Mouse (Mus musculus): ENCODE results near the gene P2ry6. TPM values are rescaled to one million over a fixed set of nuclear protein-coding genes. Genes with fewer than 3 reads are reported as not detected.

P2ry6 gene
- polyA plus RNA-seq, 1 experiment from 2014 or later = 3.9 TPM

DNA sequence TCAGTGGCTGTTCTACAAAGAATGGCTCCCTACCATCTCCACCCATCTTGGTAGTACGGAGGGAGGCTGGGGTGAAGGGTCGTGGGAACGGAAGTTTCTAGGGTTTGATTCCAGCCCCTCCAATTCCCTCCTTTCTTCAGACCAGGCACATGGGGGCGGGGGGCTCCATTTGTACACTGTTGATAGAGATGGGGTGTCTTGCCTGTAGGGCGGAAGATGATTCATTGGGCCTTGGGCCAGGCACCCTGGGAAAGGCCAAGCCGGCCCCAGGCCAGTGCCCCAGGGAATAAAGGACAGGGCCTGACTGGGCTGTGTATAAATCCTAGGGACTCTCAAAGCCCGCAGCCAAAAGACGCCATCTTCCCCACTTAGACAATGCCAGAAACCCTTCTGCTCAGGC is 66.4 kb downstream of the P2ry6 start:
- no peaks in the 10 kb centered on the region for H3K27me3 ChIP-seq
- 0 out of 2 replicates have a peak, but pooled peaks have one; percentile 20 for ATAC-seq (ENCODE audit: low read depth)
- no peak overlapping the region for H3K4me2 ChIP-seq
- peak overlapping the region; percentile 23; the same call in 1 of the 2 replicates for H3K27ac ChIP-seq (replicated peaks)
- H3K9me3 ChIP-seq = no peaks in the 10 kb centered on the region
- peaks cover 34% of the 10 kb centered on the region for H3K4me1 ChIP-seq (replicated peaks)
- 71% methylated on average over 8 of the region's 8 CpGs for WGBS
- H3K36me3 ChIP-seq = no peaks in the 10 kb centered on the region
- H3K9ac ChIP-seq = no peak overlapping the region
- H3K4me3 ChIP-seq = no peak overlapping the region

DNA sequence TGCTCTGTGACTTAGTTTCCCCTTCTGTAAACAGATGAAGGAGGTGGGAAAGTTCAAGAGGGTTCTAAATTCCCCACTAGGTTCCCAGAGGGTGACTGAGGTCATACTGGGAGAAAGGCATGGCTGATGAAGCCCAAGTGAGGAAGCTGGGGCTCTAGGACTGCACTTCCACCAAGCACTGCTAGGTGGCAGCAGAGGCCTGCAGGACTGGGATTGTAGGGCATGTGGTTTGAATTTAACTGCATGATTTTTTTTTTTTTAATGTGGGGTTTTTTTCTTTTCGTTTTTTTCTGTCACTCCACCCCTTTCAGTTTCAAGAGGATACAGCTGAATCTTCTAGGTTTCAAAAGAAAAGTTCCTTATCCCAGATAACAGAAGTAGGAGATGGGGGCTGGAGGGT is 67.2 kb downstream of the P2ry6 start:
- Histone ChIP-seq H3K4me1 (replicated peaks) (peaks cover 26% of the 10 kb centered on the region), H3K9me3 (no peaks in the 10 kb centered on the region), H3K9ac (no peak overlapping the region), H3K4me2 (no peak overlapping the region), H3K27me3 (no peaks in the 10 kb centered on the region), H3K36me3 (no peaks in the 10 kb centered on the region), H3K27ac (replicated peaks) (peak overlapping the region; percentile 23; the same call in 1 of the 2 replicates), H3K4me3 (no peak overlapping the region)
- ATAC-seq (ENCODE audit: low read depth) = no peak
- WGBS = 0% methylated on average over 1 of the region's 1 CpGs

DNA sequence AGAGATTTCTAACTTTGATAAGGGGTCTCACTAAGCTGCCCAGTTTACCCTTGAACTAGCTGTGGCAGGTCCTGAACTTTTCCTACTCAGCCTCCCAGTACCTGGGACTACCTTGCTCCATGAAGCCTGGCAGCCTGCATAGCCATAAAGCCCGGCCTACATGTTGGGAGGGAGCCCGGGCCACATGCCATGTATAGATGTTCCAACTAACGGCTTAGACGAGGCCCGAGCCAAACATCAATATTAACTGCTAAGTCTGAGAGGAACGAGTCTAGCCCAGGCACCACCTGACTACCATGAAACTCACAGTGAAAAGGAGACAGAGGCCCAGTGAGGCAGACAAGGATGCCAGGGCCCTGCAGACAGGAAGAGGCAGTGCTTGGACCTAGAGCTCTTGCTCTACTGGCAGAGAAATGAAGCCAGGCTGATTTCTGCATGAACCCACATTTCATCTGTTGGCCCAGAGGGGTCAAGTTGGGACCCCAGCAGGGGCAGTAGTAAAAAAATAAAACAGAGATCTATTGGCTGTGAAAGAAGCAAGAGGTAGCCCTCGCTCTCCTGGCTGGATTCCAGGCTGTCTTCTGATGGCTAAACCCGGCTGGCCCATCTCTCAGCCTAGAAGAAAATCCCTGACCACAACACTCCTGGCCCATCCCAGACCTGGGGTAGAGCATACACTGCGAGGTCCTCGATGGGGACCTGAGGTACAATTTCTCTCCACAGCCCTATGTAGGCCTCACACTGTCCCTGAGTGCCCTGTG is 68.2 kb downstream of the P2ry6 start:
- Histone ChIP-seq H3K27ac (replicated peaks) (no peak overlapping the region), H3K36me3 (no peaks in the 10 kb centered on the region), H3K27me3 (no peaks in the 10 kb centered on the region), H3K4me3 (no peak overlapping the region), H3K4me2 (no peak overlapping the region), H3K9ac (no peak overlapping the region), H3K4me1 (replicated peaks) (peaks cover 16% of the 10 kb centered on the region), H3K9me3 (no peaks in the 10 kb centered on the region)
- WGBS = 92% methylated on average over 10 of the region's 10 CpGs
- no peak for ATAC-seq (ENCODE audit: low read depth)

DNA sequence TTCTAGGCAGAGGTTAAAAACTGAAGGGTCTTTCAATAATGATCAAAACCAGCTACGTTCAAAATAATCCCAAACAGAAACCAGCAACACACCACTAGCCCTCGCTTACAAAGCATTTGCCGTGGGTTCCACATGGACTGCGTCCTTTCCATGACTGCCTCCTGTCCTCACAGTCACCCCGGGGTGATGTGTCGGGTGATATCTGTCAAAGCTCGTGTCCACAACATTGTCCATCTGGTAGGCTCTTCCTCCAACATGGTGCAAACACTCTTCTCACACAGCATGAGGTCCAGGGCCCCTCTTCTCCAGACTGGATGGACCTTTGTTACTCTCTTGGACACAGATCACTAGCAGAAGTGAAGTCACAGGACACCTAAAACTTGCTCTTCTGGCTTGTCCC is 69.4 kb downstream of the P2ry6 start:
- H3K27me3 ChIP-seq = no peaks in the 10 kb centered on the region
- H3K27ac ChIP-seq (replicated peaks) = no peak overlapping the region
- H3K36me3 ChIP-seq = no peaks in the 10 kb centered on the region
- no peak overlapping the region for H3K4me3 ChIP-seq
- H3K4me1 ChIP-seq (replicated peaks) = peaks cover 10% of the 10 kb centered on the region; the same call in 1 of the 2 replicates
- H3K9ac ChIP-seq = 0 out of 2 replicates have a peak overlapping the region, but pooled peaks have one; percentile 22
- WGBS = 95% methylated on average over 7 of the region's 7 CpGs
- no peak overlapping the region for H3K4me2 ChIP-seq
- H3K9me3 ChIP-seq = no peaks in the 10 kb centered on the region
- ATAC-seq (ENCODE audit: low read depth) = no peak

DNA sequence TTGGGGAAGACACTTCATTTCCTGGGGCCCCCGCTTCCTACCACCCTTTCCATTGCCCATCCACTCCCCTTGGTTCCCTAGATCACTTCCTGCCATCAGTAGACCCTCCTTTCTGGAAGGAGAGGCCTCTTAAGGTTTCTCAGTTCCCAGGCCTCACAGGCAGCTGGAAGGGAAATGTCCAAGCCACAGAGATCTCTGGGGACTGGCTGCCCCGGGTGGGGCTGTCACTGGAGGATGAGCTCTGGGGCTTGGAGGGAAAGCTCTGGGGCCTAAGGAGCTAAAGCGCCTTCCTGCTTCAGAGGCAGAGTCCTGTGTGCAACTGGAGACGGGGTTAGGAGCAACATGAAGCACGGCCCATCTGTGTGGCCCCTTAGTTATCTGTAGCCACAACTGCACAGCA is 69.8 kb downstream of the P2ry6 start:
- no peak overlapping the region for H3K9ac ChIP-seq
- ATAC-seq (ENCODE audit: low read depth) = no peak
- H3K9me3 ChIP-seq = no peaks in the 10 kb centered on the region
- no peaks in the 10 kb centered on the region for H3K27me3 ChIP-seq
- H3K4me1 ChIP-seq (replicated peaks) = peaks cover 10% of the 10 kb centered on the region; the same call in 1 of the 2 replicates
- H3K4me3 ChIP-seq = no peak overlapping the region
- no peak overlapping the region for H3K27ac ChIP-seq (replicated peaks)
- WGBS = 88% methylated on average over 5 of the region's 5 CpGs
- H3K36me3 ChIP-seq = no peaks in the 10 kb centered on the region
- H3K4me2 ChIP-seq = no peak overlapping the region

DNA sequence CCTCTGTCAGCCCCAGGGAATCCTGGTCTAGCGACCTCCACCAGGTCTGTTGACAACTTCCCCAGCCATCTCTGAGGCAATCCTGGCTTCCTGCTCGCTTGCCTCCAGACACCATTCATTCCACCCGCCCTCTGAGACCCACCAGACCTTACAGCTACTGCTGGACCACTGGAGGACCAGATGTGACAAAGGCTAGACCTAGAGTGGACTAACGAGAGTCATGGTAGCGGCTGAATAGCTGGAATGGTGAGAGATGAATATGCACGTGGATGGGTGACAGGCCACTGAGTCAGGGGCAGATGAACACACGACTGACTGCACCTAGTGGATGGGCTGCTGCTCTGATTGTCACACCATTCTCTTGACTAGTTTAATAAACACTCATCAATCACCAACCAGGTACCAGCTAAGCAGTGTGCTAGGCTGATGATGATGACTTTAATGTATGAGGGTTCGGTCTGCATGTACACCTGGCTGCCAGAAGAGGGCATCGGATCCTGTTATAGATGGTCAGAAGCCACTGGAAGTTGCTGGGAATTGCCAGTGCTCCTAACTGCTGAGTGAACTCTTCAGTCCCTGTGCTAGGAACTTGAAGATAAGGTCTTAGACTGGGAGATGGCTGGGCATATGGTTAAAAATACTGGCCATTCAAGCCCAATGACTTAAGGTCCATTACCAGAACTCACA is 71.9 kb downstream of the P2ry6 start:
- ATAC-seq (ENCODE audit: low read depth) = no peak
- no peak overlapping the region for H3K27ac ChIP-seq (replicated peaks)
- no peaks in the 10 kb centered on the region for H3K9me3 ChIP-seq
- WGBS = 84% methylated on average over 9 of the region's 9 CpGs
- H3K9ac ChIP-seq = no peak overlapping the region
- no peak overlapping the region for H3K4me3 ChIP-seq
- no peak overlapping the region for H3K4me2 ChIP-seq
- H3K4me1 ChIP-seq (replicated peaks) = no peaks in the 10 kb centered on the region; the same call in 1 of the 2 replicates
- H3K27me3 ChIP-seq = no peaks in the 10 kb centered on the region
- no peaks in the 10 kb centered on the region for H3K36me3 ChIP-seq

DNA sequence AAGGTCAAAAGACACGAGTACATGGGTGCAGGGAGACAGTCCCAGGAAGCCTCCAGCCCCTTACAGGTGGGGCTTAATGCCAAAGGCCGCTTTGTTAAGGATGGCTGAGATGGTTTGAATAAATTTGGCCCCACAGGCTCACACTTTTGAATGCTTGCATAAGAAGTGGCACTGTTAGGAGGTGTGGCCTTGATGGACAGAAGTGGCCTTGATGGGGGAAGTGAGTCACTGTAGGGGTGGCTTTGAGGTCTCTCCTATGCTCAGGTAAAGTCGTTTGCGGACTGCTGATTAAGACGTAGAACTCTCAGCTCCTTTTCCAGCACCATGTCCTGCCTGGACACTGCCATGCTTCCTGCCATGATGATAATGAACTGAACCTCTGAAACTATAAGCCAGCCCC is 76.6 kb downstream of the P2ry6 start:
- Histone ChIP-seq H3K4me2 (no peak overlapping the region), H3K4me1 (replicated peaks) (peaks cover 24% of the 10 kb centered on the region), H3K27me3 (no peaks in the 10 kb centered on the region), H3K4me3 (no peak overlapping the region), H3K36me3 (no peaks in the 10 kb centered on the region), H3K9ac (no peak overlapping the region), H3K9me3 (no peaks in the 10 kb centered on the region), H3K27ac (replicated peaks) (no peak overlapping the region)
- no peak for ATAC-seq (ENCODE audit: low read depth)
- WGBS = 90% methylated on average over 5 of the region's 5 CpGs

DNA sequence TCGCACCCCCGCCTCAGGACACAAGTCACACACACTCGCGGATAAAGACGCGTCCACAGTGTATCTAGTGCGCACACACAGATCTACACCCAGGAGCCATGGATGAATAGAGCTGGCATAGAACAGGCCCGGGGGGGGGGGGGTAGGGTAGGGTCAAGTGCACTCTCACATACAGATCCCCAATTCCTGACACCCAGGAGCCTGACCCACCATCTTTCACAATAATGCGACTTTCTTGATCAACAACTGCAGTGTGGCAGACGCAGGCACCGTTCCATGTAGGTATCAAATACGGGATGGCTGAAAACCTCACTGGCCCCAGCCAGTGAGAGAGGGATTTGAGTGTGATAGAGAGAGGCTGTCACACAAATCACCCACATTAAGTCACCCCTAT is 79.6 kb downstream of the P2ry6 start:
- Histone ChIP-seq H3K9ac (peak overlapping the region; percentile 88), H3K9me3 (no peaks in the 10 kb centered on the region), H3K4me3 (peak overlapping the region; percentile 54), H3K27ac (replicated peaks) (peak overlapping the region; percentile 46; the same call in 1 of the 2 replicates), H3K27me3 (no peaks in the 10 kb centered on the region), H3K4me2 (peak overlapping the region; percentile 89), H3K4me1 (replicated peaks) (peaks cover 28% of the 10 kb centered on the region), H3K36me3 (peaks cover 4% of the 10 kb centered on the region; the same call in 1 of the 2 replicates)
- peak; percentile 28 for ATAC-seq (ENCODE audit: low read depth)
- WGBS = 4% methylated on average over 12 of the region's 12 CpGs

DNA sequence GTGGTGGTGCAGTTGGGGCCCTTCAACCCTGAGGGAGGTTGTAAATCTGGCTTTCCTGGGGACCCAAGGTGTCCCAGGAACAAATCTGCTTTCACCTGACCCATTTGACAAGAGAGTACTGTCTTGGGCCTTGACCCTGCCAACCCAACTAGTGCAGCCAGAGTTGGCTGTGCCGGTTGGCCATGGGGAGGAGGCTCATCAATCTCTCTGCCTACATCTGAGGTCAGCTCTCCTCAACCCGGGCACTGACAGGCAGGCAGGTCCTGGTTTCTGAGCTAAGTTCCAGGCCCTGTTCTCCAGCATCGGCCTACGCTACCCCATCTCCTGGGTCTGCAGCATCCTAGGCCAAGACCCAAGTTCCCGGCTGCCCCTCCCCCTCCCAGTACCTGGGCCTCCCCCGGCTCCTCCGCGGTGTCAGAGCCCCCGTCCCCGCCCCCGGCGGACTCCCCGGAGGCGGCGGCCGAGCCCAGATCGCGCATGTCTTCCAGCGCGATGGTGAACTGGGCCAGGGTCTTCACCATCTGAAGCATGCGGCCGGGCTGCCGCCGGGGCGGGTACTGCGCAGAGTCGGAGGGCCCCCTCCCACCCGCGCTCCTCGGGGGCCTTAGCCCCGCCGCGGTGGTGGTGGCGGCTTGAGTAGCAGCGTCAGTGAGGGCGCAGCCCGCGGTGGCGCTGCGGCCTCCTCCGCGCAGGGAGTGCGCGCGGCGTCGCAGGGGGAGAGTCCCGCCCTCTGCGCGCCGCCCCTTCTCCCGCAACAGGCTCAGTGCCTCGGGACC is 80.2 kb downstream of the P2ry6 start:
- peaks cover 28% of the 10 kb centered on the region for H3K4me1 ChIP-seq (replicated peaks)
- peak overlapping the region; percentile 46; the same call in 1 of the 2 replicates for H3K27ac ChIP-seq (replicated peaks)
- WGBS = 2% methylated on average over 49 of the region's 53 CpGs
- no peaks in the 10 kb centered on the region for H3K9me3 ChIP-seq
- peaks cover 9% of the 10 kb centered on the region; the same call in 1 of the 2 replicates for H3K36me3 ChIP-seq
- H3K4me3 ChIP-seq = peak overlapping the region; percentile 54
- ATAC-seq (ENCODE audit: low read depth) = peak; percentile 77
- peak overlapping the region; percentile 88 for H3K9ac ChIP-seq
- no peaks in the 10 kb centered on the region for H3K27me3 ChIP-seq
- peak overlapping the region; percentile 89 for H3K4me2 ChIP-seq

DNA sequence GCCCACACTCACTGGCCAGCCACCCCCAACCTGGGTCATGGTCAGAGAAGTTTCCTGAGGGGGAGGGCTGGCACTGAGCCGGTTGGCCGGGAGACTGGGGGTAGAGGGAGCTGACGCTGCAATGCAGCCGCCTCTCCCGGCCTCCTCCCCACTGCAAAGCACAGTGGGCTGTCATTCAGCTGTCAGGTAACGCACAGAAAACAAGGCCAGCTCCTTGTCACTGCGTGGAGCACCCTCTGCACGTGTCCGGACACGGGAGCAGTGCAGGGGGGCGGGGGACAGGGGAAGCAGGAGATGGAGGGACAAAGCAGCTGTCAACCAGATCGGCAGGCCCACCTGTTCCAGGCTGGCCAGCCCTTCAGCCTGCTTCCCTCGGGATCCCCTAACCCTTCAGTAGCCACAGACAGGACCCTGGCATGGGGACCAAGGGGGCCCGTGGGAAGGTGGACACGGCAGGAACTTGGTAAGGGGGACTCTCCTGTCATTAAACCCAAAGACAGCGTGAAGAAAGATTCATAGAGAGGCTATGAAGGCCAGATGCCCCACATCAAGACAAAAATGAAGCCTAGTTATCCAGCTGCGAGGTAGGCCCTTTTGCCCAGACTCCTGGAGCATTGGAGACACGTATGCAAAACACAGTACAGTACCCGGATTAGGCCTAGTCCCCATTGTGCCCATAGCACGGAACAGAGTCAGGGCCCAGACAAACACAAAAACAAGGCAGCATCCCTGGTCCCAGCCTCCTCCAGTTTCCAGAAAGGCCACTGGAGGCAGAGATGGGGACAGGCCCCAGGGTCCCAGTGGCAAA is 81.0 kb downstream of the P2ry6 start:
- H3K27ac ChIP-seq (replicated peaks) = 0 out of 2 replicates have a peak overlapping the region, but pooled peaks have one; percentile 9
- H3K9ac ChIP-seq = peak overlapping the region; percentile 88
- H3K4me3 ChIP-seq = peak overlapping the region; percentile 54
- peak; percentile 19 for ATAC-seq (ENCODE audit: low read depth)
- H3K4me2 ChIP-seq = peak overlapping the region; percentile 89
- H3K27me3 ChIP-seq = no peaks in the 10 kb centered on the region
- no peaks in the 10 kb centered on the region for H3K9me3 ChIP-seq
- H3K4me1 ChIP-seq (replicated peaks) = peaks cover 28% of the 10 kb centered on the region
- WGBS = 52% methylated on average over 20 of the region's 20 CpGs
- H3K36me3 ChIP-seq = peaks cover 16% of the 10 kb centered on the region; the same call in 1 of the 2 replicates
